Mouse (Mus musculus) urinary bladder, postnatal 36 days (tissue): ENCODE data around the gene Cfap36.

Experiments used
- DNase-seq, 2 experiments: peaks; one replicate each; pipeline ENCODE4 v3.0.0; 2022; ENCODE audit warnings: low spot score in 2 of 2, mixed read lengths in 1 of 2

Gene Cfap36

DNA sequence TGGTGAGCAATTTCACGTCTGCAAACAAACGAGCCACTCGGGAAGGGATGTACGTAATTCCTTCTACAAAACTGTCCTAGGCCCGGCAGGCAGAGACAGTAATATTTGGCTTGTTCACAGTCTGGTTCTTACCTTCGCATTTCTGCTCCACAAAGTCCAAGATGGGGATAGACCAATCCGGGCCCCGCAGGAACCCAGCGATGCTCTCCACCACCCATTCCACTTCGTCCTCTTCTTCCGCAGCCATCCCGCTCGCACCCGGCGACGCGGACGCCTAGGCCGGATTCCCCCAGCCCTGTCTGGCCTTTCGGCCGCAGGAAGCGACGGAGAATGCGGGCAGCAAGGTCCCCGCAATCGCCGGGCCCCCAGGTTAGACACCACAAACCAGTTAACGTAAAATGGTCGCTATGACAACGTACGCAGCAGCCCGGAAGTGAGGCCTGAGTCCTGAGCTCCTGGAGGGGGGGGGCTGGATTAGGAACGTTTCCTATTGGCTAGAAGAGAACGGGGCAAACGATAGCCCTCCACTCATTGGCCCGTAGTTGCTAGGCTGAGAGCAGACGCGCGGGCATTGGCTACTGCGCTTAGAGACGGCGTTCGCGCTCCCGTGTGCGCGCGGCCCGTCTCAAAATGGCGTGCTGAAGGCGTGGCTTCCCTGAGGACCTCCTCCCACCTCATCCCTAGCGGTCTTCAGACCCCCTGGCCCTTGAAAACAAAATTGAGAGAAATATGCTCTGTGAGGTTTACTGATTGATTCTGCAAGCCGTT, at the start of gene Cfap36:
Cfap36 (minus strand) TSS at position 527 of the 768 bp plus-strand sequence.
- DNase-seq, result peak; percentile 72 to 89

DNA sequence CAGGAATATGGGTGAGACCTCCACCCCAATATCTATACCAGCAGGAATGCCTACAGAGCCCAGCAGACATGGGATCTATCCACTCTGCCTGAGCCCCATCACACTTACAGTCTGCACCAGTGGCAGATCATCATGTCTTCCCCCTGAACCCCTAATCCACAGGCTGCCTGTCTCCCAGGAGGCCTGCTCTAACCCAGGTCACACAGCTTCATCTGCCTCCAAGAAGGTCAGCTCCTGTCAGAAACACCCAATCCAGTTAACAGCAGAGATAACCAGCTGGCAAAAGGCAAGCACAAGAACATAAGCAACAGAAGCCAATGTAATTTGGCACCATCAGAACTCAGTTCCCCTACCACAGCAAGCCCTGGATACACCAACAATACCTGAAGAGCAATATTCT, 40.1 kb upstream of the Cfap36 start:
- no peak for DNase-seq

- DNase-seq, result no peak
Measured at GRCm38 (mm10) chr11:29286040-29286439, 38.8 kb upstream of the Cfap36 start.

DNA sequence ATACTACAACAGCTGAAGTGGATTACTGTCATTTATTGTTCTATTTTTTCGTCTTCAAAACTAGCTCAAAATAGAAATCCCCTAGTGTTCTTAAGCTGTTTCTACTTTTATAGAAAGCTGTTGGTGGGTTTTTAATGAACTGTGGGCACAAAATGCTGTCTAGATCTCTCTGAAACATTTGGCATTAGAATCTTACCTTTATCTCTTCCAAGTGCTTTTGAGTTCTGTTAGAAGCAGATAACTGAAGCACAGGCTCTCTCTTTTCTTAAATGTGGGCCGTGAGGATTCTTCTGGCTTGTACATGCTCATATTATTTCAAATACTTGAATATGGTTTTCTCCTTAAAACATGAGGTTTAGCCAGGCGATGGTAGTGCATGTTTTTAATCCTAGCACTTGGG, 27.5 kb upstream of the Cfap36 start:
- no peak for DNase-seq

GRCm38 (mm10) chr11:29267824-29268223, 20.6 kb upstream of the Cfap36 start:
- peak; percentile 19 to 22 for DNase-seq

DNA sequence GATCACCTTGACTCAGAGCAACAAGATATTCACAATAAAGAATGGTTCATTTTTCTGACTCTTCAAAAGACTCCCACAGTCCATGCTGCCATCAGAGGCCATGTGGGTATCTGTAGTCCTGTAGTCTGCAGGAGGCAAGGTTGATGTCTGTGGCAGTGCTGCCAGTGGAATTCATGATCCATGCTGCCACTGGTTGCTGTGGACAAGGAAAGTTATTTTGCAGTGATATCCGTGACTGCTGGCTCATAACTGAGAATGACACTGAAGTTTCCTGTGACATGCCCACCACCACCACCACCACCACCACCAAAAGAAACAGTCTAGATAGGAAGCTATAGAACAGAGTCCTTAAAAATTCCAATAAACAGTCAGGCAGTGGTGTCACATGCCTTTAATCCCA, 7.4 kb upstream of the Cfap36 start:
- DNase-seq, result no peak

DNA sequence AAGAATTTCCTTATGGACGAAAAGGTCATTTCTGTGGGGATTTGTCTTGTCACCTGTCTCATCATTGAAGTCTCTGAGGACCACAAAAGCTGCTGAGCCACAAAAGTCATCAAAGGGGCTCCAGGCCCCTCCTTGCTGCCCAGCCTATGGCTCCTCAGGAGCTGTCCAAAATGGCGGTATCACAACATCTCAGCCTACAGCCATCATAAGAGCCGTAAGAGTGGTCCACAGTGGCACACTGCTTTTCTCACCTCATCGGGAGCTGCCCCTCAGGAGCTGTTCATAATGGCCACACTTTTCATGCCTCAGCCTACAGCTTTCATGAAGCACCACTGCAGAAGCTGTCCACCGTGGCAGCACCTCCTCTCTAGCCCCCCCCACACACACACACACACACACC, 1.2 kb upstream of the Cfap36 start:
- DNase-seq, result no peak

- DNase-seq, result no peak
Measured at GRCm38 (mm10) chr11:29247725-29248124, 516 bp upstream of the Cfap36 start.

DNA sequence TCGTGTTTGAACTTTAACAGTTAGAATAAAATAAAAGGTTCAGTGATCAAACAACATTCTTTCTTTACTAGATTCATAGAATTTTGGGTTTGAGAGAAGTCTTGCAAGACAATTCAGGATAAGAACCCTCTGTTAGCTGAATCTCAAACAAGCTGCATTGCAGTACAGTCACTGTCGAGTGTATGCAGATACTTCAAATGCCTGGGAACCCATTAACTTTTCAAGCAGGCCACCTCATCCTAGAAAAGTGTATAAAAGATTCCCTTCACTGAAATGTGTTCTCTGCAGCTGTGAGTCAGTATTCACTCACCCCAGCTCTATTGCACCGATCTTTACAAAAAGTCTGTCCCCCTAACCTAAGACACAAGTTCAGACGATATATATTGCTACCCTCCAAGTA, 1.2 kb downstream of the Cfap36 start:
- DNase-seq, result no peak

DNA sequence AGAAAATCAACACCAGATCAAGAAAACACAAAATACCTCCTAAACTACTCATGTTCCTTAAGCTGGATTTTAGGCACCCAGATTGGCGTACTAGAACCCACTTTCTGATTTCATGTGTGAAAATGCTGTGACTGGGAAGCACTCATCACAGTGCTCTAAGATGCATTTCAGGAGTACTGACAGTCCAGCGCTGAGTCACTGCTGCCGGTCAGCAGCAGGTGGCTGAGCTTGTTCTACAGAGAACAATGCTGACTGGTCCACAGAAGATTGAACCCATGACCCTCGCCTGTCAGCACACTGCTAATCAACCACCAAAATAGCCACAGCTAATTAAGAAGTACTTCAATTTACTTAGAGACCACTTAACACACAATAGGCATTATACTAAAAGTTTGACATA, 5.2 kb downstream of the Cfap36 start:
- DNase-seq, result no peak

DNA sequence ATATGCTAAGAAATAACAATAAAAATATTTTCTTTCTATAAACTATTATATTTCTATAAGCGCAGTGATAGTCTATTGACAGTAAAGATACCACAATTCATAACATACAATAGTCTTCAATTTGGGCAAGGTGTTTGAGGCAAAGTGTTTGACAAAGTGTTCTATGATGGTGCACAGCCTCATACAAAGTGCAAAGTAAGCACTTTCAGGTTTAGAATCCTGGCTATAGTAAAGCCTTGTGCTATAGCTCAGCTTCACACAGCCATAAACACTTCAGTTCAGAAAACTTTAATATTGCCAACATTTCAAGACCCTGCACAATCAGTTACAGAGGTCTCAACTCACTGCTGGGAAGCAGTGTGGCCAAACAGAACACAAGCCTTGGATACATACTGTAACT, 7.9 kb downstream of the Cfap36 start:
- no peak for DNase-seq

- DNase-seq, result no peak
Measured at GRCm38 (mm10) chr11:29238551-29238950, 8.7 kb downstream of the Cfap36 start.

DNA sequence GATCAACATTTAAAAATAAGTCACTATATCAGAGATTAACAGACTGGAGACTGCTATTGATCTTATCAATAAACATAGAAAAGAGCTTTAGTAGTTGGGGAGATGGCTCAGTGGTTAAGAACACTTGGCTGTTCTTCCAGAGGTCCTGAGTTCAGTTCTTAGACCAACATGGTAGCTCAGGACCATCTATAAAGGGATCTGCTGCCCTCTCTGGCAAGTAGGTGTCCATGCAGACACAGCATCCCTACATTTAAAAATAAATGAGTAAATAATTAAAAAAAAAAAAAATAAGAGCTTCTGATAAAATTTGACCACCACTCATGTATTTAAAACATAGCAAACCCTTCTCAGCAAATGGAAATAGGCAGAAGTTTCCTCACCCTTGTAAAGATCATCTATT, 9.2 kb downstream of the Cfap36 start:
- DNase-seq, result no peak

DNA sequence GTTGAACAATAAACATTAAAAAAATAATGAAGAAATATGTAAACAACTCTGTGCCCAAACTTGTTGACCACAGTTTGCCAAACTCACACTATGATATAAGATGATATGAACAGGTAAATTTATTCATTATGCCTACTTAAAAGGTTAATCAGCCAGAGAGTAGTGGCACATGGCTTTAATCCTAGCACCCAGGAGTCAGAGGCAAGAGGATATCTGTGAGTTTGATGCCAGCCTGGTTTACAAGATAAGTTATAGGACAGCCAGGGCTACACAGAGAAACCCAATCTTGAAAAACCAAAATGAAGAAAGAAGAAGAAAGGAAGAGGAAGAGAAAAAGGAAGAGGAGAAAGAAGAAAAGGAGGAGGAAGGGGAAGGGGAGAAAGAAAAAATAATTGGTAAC, 9.8 kb downstream of the Cfap36 start:
- no peak for DNase-seq

DNA sequence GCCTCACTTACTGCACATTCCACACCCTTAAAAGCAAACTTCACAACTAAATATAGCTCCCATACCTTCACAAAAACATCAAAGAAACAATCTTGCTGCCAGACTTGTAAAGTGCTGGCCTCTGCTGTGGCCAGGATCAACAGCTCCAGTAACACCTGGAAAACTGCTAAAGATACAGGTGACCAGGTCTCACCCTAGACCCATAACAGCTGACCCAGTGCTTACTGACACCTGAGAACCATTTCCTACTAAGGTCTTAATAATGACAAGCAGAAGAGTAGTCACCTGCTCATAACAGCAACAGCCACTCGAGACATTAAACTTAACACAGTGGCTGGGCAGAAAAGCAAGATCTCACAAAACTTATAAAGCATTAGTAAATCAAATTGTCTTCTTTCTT, 13.6 kb downstream of the Cfap36 start:
- DNase-seq, result no peak

DNA sequence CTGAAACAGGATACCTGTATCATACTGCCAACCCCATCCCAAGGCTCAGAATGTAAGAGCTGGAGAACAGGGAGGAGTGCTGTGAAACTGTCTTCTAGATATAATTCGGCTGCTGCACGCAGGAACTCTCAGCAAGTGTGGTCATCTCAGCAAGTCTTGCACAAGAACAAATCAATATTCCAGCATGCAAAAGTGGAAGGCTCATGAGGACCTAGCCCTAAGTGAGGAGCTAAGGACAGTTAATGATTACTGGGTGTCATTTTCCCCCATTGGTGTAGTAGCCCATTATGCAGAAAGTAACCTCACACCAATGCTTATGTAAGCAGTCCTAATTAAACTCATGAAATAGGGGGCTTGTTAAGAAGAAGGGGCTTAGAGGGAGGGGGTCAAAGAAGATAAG, 18.3 kb downstream of the Cfap36 start:
- DNase-seq, result no peak

DNA sequence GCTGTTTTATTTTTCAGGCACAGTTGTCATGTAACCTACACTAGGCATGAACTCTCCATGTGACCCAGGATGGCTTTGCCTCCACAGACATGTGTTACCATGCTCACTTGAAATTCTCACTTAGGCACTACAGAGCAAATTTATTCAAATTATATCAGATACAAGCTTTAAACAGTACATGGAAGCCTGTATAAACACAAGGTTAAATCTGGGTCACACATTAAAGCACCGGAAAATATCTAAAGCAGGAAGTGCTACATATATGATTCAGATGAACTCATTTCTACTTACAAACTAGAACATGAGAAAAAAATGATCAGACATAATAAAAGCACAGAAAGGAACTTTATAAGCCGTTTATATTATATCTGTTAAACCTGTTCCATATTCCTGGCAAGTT, 22.5 kb downstream of the Cfap36 start:
- no peak for DNase-seq

DNA sequence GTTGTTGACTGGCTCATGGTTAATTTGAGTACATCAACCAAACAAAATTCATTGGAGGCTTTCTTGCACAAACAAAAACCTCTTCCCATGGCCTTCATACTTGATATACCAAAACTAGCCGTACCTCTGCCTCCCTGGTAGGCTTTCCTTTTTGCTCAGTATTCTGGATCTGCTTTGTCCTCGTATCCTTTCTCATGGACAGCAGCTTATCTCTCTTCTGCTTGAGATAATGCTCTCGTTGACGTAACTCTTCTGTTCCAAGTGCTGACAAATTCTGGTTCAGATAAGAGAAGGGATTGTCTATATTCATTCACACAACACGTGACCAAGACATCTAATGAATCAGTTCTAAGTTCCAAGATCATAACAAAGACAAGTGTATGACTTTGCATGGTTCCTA, 24.9 kb downstream of the Cfap36 start:
- no peak for DNase-seq

GRCm38 (mm10) chr11:29219055-29219454, 28.2 kb downstream of the Cfap36 start:
- no peak for DNase-seq

DNA sequence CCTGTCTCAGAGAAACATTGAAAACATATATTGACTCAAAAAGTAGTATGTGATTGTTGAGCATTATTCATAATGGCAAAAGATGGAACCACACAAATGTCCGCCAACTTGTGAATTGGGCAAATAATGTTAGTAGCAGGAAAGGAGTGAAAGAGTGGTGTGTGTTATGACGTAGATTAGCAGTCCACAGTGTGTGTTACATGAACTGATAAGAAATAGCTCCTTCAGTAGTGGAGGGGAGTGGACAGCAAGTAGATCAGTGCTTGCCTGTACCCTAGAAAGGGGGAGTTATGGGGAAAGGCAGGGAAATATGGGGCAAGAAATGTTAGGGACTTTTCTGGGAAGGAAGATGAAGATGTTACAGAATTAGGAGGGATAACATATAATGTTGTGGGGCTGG, 31.0 kb downstream of the Cfap36 start:
- DNase-seq, result no peak

- no peak for DNase-seq
Measured at GRCm38 (mm10) chr11:29209774-29210173, 37.4 kb downstream of the Cfap36 start.

DNA sequence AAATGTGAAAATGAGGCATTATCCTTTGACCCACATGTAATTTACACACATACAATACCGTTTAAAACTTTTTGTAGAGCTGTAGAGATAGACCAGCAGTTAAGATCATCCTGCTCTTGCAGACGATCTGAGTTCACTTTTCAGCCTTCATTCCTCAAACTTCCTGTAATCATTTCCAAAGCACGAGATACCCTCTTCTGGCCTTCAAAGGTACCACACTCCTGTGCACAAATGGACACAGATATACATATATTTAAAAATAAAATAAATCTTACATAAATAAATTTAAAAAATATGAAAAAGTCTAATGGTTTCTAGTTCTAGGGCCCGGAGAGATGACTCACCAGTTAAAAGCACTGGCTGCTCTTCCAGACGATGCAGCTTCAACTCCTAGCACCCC, 43.6 kb downstream of the Cfap36 start:
- DNase-seq, result no peak

DNA sequence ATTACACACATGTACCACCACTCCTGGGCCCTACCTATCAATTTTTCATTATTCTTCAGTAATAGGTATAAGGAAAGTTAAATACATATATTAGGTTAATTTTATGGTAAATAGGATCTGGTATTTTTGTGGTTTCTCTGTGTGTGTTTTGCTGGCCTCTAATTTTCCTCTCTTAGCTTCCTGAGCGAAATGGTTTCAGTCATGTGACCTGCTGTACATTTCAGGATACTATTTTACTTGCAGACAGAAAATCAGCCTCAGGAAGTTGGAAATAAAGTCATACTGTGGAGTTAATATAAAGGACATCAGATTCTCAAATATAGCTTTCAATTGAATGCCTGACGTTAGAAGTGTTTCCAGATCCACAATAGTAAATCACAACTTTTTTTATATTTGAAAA, 58.2 kb downstream of the Cfap36 start:
- DNase-seq, result no peak

DNA sequence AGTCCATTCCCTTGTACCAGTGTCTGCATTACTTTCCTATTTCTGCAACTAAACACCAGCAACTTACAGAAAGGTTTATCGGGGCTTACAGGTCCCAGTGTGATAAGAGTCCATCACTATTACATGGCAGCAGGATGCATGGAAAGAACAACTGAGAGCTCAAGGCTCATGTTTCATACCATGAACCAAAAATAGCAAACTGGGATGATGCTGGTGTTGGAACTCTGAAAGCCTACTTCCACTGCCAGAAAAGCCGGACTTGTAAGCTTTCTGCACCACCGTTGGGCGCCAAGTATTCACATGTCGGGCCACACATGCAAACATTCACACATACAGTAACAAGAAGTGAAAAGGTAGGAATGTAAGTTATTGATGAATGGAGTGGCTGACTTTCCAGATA, 65.5 kb downstream of the Cfap36 start:
- no peak for DNase-seq
